Mouse (Mus musculus) C2C12 (cell line): ENCODE data around the gene Cbwd1. TPM values are rescaled to one million over a fixed set of nuclear protein-coding genes. Genes with fewer than 3 reads are reported as not detected.

Experiments used
- H3K27me3 ChIP-seq: one replicate; pipeline ENCODE4 v1.6.1; 2011; ENCODE audit not compliant: control insufficient read depth, insufficient read depth, insufficient read length
- H3K36me3 ChIP-seq: one replicate; pipeline ENCODE4 v1.6.1; 2011; ENCODE audit not compliant: control insufficient read depth, insufficient read depth
- H3K4me3 ChIP-seq: one replicate; pipeline ENCODE4 v1.5.1; 2011; ENCODE audit warnings: mild to moderate bottlenecking, control low read depth; ENCODE audit not compliant: poor library complexity, insufficient read depth, severe bottlenecking
- H3K79me2 ChIP-seq: one replicate; pipeline ENCODE4 v1.6.1; 2011; ENCODE audit not compliant: control insufficient read depth, insufficient read depth
- H3K79me3 ChIP-seq: one replicate; pipeline ENCODE4 v1.6.1; 2011; ENCODE audit warnings: low read depth, control low read depth
- H3ac ChIP-seq: one replicate; pipeline ENCODE3; 2011; ENCODE audit warnings: low read depth; ENCODE audit not compliant: control insufficient read depth, insufficient read length
- CEBPB ChIP-seq: IDR thresholded peaks from one replicate; pipeline ENCODE4 v1.6.1; 2011; ENCODE audit warnings: low read depth, mild to moderate bottlenecking, control low read depth, moderate library complexity
- CTCF ChIP-seq: IDR thresholded peaks from one replicate; pipeline ENCODE4 v1.5.1; 2011; ENCODE audit not compliant: control insufficient read depth, insufficient read depth, insufficient read length
- FOSL1 ChIP-seq: IDR thresholded peaks from one replicate; pipeline ENCODE4 v1.8.0; 2011; ENCODE audit warnings: mild to moderate bottlenecking, low read length; ENCODE audit not compliant: poor library complexity, insufficient read depth, severe bottlenecking
- MAX ChIP-seq: IDR thresholded peaks from one replicate; pipeline ENCODE4 v1.6.1; 2011; ENCODE audit warnings: mild to moderate bottlenecking, control low read depth
- MYOD1 ChIP-seq: IDR thresholded peaks from one replicate; pipeline ENCODE4 v1.6.1; 2011; ENCODE audit warnings: low read depth; ENCODE audit not compliant: control insufficient read depth, insufficient read length
- MYOG ChIP-seq: IDR thresholded peaks from one replicate; pipeline ENCODE4 v1.6.1; 2011; ENCODE audit not compliant: control insufficient read depth, insufficient read length; ENCODE audit errors: extremely low read depth
- USF1 ChIP-seq: IDR thresholded peaks from one replicate; pipeline ENCODE4 v1.6.1; 2011; ENCODE audit warnings: low read depth, mild to moderate bottlenecking, control low read depth, moderate library complexity
- polyA plus RNA-seq: library from polyadenylated mRNA; unstranded; fragments of >200 nt; fragmentation: generic; extraction: Trizol; gene quantifications from one replicate; pipeline ENCODE4 v1.2.1, GENCODE M21; 2012; ENCODE audit warnings: missing spikeins

Gene Cbwd1
- polyA plus RNA-seq, 1 experiment: 10.4 TPM

GRCm38 (mm10) chr19:24972701-24973390 lies 11.4 kb upstream of the Cbwd1 start:
- TF ChIP-seq MYOG (no peak), CTCF (no peak)
- Histone ChIP-seq H3K36me3 (no peaks in the 10 kb centered on the region), H3K27me3 (no peaks in the 10 kb centered on the region), H3ac (no peak overlapping the region), H3K79me2 (no peaks in the 10 kb centered on the region), H3K79me3 (no peaks in the 10 kb centered on the region), H3K4me3 (no peak overlapping the region)

GRCm38 (mm10) chr19:24971307-24971706 lies 9.9 kb upstream of the Cbwd1 start:
- no peaks in the 10 kb centered on the region for H3K79me3 ChIP-seq
- no peak overlapping the region for H3ac ChIP-seq
- H3K27me3 ChIP-seq: no peaks in the 10 kb centered on the region
- H3K4me3 ChIP-seq: no peak overlapping the region
- no peak for TF ChIP-seq USF1
- TF ChIP-seq MYOG: no peak
- TF ChIP-seq MAX: no peak
- TF ChIP-seq CEBPB: no peak
- no peak for TF ChIP-seq CTCF
- no peak for TF ChIP-seq FOSL1
- TF ChIP-seq MYOD1: no peak
- H3K79me2 ChIP-seq: no peaks in the 10 kb centered on the region
- H3K36me3 ChIP-seq: no peaks in the 10 kb centered on the region

- H3ac ChIP-seq: no peak overlapping the region
- H3K79me2 ChIP-seq: no peaks in the 10 kb centered on the region
- no peaks in the 10 kb centered on the region for H3K27me3 ChIP-seq
- no peak overlapping the region for H3K4me3 ChIP-seq
- TF ChIP-seq CTCF (no peak), CEBPB (no peak), MYOD1 (no peak), MAX (no peak), FOSL1 (no peak), USF1 (no peak), MYOG (no peak)
- H3K79me3 ChIP-seq: no peaks in the 10 kb centered on the region
- H3K36me3 ChIP-seq: no peaks in the 10 kb centered on the region
Measured at GRCm38 (mm10) chr19:24966941-24967340, 5.5 kb upstream of the Cbwd1 start.

GRCm38 (mm10) chr19:24966203-24966602 lies 4.8 kb upstream of the Cbwd1 start:
- Histone ChIP-seq H3K4me3 (no peak overlapping the region), H3ac (no peak overlapping the region), H3K36me3 (no peaks in the 10 kb centered on the region), H3K79me2 (peaks cover 2% of the 10 kb centered on the region), H3K79me3 (peaks cover 1% of the 10 kb centered on the region), H3K27me3 (no peaks in the 10 kb centered on the region)
- TF ChIP-seq MAX (no peak), MYOD1 (no peak), USF1 (no peak), CTCF (no peak), MYOG (no peak)

DNA sequence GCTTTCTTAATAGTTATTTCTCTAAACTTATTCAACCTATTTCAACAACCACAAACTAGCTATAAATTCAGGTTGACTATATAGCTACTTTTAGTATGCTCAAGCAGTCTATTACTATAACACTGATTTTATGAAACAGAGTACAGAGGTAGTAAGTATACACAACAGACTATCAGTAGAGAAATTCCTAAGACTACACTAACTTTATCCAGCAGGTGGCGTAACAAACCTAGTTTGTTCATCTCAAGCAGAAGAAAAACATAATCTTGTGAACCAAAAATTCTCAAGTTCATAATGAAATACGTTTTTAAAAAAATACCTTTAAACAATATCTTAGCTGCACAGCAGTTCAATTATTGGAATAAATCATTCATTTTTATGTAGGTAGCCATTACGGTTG lies 2.9 kb downstream of the Cbwd1 start:
- H3K79me2 ChIP-seq: peaks cover 24% of the 10 kb centered on the region
- TF ChIP-seq MYOG: no peak
- no peak for TF ChIP-seq MYOD1
- no peak for TF ChIP-seq CEBPB
- TF ChIP-seq CTCF: no peak
- TF ChIP-seq FOSL1: no peak
- no peak for TF ChIP-seq MAX
- no peak for TF ChIP-seq USF1
- peaks cover 14% of the 10 kb centered on the region for H3K79me3 ChIP-seq
- H3K36me3 ChIP-seq: peaks cover 18% of the 10 kb centered on the region
- H3K27me3 ChIP-seq: no peaks in the 10 kb centered on the region
- no peak overlapping the region for H3ac ChIP-seq
- no peak overlapping the region for H3K4me3 ChIP-seq

- no peak for TF ChIP-seq MAX
- no peak for TF ChIP-seq USF1
- TF ChIP-seq MYOD1: no peak
- TF ChIP-seq MYOG: no peak
- no peak for TF ChIP-seq CEBPB
- TF ChIP-seq FOSL1: no peak
- TF ChIP-seq CTCF: no peak
- H3ac ChIP-seq: no peak overlapping the region
- no peaks in the 10 kb centered on the region for H3K79me3 ChIP-seq
Measured at GRCm38 (mm10) chr19:24945521-24946262, 15.7 kb downstream of the Cbwd1 start.

More at GRCm38 (mm10) chr19:24945521-24946262, 15.7 kb downstream of the Cbwd1 start:
- Histone ChIP-seq H3K27me3 (no peaks in the 10 kb centered on the region), H3K79me2 (no peaks in the 10 kb centered on the region), H3K4me3 (no peak overlapping the region), H3K36me3 (peaks cover 18% of the 10 kb centered on the region)
